Mouse (Mus musculus) T-helper 17 cell (primary cell): ENCODE data around the gene Med16.

Experiments
- in situ Hi-C, 2 experiments: fragments of 300-600 bp; cut with MboI, MseI; formaldehyde crosslinking; loops; 1 replicate in 1 of 2; 2 replicates in 1 of 2; pipeline ENCODE4 v1.15.1; 2025; ENCODE audit warnings: high pct_unique_total_duplicates in 2 of 2

Med16 gene

DNA sequence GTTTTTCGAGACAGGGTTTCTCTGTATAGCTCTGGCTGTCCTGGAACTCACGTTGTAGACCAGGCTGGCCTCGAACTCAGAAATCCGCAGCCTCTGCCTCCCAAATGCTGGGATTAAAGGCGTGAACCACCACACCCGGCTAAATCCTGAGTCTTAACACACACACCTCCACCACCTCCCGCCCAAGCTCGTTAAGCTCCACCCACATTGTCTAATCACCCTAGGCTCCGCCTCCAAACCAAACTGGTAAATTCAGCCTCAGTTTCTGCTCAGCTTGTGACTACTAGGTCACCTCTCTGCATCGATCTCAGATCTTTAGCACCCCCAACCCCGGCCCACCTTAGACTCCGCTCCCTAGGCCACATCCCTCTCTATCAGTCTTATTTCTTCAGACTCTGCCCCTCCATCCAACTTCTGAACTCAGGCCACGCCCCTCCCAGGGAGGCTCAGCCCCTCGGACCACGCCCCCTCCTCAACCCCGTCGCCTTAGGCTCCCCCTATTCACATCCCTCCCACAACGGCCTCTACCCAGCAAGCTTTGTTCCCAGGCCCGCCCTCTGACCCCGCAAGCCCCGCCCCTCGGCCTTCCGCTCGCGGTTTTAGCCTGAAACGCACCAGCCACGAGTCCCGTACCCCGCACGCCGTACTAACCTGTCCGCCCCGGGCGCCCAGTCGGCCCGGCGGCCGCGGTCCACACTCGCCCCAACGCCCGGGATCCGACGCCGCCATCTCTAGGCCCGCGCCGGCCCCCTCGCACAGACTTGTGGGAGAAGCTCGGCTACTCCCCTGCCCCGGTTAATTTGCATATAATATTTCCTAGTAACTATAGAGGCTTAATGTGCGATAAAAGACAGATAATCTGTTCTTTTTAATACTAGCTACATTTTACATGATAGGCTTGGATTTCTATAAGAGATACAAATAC is at the start of gene Med16:
Med16 (minus strand) TSS at position 757 of the 925 bp plus-strand sequence.
- in situ Hi-C loops = loop anchor here in 1 of 2 experiments (10.0 kb wide), 1 partner anchor 484 kb away; no protein-coding TSS in a partner anchor

GRCm38 (mm10) chr10:79958140-79958816 is 49.6 kb upstream of the Med16 start:
- in situ Hi-C loops = no loop called here

GRCm38 (mm10) chr10:79956643-79957154 is 48.0 kb upstream of the Med16 start:
- in situ Hi-C loops = no loop called here

DNA sequence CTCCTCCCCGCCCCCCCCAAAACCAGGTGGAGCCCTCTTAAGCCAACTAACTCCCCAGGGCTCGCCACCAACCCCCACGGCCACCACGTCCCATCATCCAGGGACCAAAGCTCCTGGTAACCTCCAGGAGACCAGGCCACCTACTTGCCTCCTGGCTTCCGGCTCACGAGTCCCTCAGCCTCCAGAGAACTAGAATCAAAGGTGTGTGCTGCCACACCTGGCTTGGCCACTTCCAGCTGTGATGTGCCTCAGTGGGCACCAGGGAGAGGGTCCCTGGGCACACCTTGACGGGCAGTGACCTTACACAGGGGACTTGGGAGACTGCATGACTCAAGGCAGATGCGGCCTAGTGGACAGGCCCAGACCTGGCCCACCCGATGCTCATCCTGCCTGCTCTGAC is 47.0 kb upstream of the Med16 start:
- in situ Hi-C loops = no loop called here

- in situ Hi-C loops = loop anchor here in 1 of 2 experiments (5.0 kb wide), 1 partner anchor 72 kb away; no protein-coding TSS in a partner anchor
Observed at GRCm38 (mm10) chr10:79953946-79954345, 45.2 kb upstream of the Med16 start.

GRCm38 (mm10) chr10:79950661-79951060 is 41.9 kb upstream of the Med16 start:
- in situ Hi-C loops = loop anchor here in 1 of 2 experiments (5.0 kb wide), 1 partner anchor 68 kb away; no protein-coding TSS in a partner anchor

- in situ Hi-C loops = loop anchor here in 1 of 2 experiments (5.0 kb wide), 1 partner anchor 68 kb away; no protein-coding TSS in a partner anchor
Observed at GRCm38 (mm10) chr10:79949873-79950272, 41.1 kb upstream of the Med16 start.

- in situ Hi-C loops = no loop called here
Observed at GRCm38 (mm10) chr10:79947502-79947901, 38.8 kb upstream of the Med16 start.

DNA sequence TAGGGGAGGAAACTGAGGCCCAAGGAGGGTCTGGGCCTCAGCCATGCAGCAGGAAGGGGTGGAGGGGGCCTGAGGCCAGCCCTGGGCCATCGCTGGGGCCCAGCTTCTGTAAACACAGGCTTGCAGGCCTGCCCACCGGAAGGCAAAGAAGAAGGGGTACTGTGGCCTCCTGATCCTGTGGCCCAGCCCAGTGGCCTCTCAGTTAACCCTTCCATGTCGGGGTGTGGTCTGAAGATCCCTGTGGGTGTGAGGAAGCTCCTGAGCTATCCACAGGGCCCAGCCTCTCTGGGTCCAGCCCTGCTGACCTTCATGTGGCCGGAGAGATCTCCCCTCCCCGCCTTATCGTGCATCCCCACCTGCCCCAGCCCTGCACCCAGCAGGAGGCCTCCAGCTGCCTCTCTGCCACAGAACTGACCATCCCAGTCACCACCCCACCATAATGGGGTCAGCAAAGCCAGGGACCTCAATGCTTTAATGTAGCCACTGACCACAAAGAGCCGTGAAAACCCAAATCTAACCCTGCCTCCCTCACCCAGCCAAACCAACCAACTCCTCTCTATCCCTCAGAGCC is 38.1 kb upstream of the Med16 start:
- in situ Hi-C loops = no loop called here

DNA sequence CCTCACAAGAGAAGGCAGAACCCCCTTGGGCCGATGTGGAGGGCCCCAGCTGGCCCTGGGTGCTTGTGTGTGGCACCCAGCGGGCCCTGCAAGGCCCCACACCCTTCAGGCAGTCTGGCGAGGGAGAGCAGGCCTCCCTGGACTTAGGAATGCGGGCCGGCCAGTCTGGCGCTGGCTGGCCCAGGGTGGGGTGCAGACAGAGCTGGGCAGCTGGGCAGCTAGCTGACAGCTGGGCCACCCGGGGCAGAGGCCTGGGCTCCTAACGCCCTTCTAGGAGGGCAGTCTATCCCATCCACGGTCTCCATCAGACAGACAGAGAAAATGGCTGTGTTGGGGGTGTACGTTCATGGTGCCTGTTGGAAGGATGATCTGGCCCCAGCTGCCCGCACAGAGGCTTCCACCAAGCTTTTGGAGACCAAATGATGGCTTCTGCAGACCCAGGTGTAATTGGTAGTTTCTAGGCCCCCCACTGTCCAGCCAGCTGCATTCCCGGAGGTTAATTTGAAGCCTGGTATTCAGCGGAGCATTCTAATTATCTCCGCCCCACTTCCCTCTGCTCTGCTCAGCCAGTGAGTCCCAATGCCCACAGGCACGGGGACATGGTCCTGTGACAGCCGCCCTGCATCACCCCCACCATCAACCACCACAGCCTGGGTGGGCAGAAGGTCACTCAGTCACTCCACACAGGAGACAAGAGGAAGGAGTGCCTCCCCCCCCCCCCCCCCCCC is 36.9 kb upstream of the Med16 start:
- in situ Hi-C loops = no loop called here

DNA sequence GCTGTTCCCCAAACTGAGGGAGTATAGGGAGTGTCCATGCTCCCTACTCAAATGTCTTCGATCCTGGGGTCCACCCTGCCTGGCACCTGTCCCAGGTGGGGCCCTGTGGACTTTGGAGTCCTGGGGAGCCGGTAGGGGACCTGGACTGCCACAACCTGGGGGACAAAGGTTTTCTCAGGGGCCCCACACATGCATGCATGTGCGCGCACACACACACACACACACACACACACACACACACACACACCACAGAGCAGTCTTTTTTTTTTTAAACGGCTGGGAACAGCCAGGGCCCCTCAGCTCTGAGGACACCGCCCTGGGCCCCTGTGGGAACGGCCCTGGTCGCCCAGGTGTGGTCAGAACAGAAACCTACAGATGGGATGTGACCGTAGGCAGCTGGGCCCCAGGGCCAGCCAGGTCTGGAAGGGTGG is 34.8 kb upstream of the Med16 start:
- in situ Hi-C loops = no loop called here

- in situ Hi-C loops = no loop called here
Observed at GRCm38 (mm10) chr10:79942988-79943387, 34.3 kb upstream of the Med16 start.

DNA sequence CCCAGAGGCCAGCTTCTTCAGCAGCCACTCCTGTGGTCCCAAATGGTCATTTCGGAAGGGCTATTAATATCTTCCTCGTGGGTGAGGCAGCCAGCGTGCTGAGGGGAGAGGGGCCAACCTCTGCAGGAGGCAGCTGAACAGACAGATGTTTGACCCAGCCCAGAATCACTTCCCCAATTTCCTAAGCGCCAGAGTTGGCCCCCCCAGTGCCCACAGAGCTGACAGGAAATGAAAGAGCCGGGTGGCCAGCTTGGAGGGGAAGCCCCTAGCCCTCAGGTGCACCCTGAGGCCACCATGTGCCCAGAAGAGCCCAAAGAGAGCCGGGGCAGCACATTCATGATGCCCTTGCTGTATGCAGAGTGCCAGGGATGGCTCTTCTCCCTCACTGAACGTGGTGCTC is 32.0 kb upstream of the Med16 start:
- in situ Hi-C loops = no loop called here

DNA sequence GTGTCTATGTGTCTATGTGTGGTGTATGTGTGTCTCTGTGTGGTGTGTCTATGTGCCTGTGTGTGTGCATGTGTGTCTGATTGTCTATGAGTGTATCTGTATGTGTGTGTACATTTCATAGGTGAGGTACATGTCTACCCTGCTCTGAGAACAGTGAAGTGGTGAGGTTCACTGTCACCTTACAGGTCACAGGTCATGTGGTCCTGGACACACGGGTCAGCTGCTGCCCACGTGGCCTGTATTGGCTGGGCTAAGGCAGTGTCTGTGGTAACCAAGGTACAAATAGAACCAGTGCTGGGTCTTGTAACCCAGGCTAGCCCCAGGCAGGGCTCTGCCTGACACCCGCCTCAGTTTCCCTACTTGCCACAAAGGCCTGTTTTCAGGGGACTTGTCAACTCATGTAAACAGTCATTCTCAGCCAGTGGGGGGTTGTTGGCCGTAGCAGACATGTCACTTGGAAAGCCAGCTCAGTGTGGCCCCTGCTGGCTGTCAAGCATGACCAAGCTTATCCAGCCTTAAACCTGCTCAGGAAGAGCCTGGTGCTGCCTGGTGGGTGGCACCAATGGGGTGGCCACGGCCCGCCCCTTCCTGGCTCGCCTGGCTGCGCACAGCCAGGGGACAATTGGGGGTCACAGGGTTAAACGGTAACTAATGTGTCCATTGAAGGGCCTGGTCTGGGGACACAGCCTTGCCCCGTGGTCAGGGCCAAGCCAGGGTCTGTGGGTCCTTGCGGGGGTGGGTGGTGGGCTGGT is 29.2 kb upstream of the Med16 start:
- in situ Hi-C loops = no loop called here

GRCm38 (mm10) chr10:79936911-79937441 is 28.3 kb upstream of the Med16 start:
- in situ Hi-C loops = no loop called here

GRCm38 (mm10) chr10:79936284-79936910 is 27.7 kb upstream of the Med16 start:
- in situ Hi-C loops = no loop called here

GRCm38 (mm10) chr10:79934794-79935569 is 26.3 kb upstream of the Med16 start:
- in situ Hi-C loops = no loop called here

DNA sequence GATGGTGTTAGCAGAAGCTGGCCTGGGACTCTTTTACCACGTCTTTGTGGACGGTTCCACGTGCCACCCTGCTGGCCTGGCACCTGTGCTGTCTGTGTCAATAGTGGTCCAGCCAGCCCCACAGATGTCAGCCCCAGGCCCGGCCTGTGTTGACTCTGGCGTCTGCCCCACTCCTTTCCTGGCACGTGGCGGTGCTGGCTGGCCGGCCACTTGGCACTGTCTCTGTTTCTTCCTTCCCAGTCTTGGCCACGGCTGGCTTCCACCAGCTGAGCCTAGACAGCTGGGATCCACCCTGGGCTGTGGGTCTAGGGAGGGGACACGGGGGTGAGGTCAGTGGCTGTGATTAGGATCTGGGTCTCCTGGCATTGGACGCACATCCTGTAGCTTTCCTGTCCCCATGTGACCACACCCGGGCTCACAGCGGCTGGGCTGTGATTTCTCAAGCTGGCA is 25.6 kb upstream of the Med16 start:
- in situ Hi-C loops = no loop called here

GRCm38 (mm10) chr10:79933861-79934260 is 25.1 kb upstream of the Med16 start:
- in situ Hi-C loops = no loop called here
